Mouse (Mus musculus): ENCODE data around the gene Nav1. TPM values are rescaled to one million over a fixed set of nuclear protein-coding genes. Genes with fewer than 3 reads are reported as not detected.

Gene Nav1
- polyA plus RNA-seq, 2 experiments, result 14.4 to 26.8 TPM

DNA sequence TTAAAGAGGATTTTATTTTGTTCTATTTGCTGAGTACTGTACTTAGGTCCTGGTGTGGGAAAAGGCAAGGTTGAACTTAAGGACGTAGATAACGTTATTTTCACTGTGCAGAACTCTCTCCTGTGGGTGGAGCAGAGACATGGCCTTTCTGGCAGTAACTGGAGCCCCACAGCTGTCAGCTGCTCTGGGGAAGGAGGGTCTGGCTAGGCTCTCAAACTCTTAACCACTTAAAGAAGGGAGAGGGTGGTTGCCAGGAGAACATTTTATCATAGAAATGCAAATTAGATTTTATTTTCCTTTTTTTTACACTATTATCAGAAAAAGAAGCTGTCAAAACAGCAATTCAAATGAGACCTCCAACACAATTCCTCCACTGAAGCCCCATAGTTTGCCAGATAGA lies 171.3 kb downstream of the Nav1 start:
- ATAC-seq (ENCODE audit: low FRiP score, low read depth), result 0 out of 2 replicates have a peak, but pooled peaks have one; percentile 51
- Histone ChIP-seq H3K36me3 (ENCODE audit: control insufficient read depth, insufficient read depth, low read length) (peaks cover 21% of the 10 kb centered on the region), H3K4me3 (replicated peaks; ENCODE audit: low read length) (no peak overlapping the region), H3K9me3 (ENCODE audit: control insufficient read depth, low read length) (no peaks in the 10 kb centered on the region), H3K27me3 (ENCODE audit: control insufficient read depth, insufficient read depth, low read length) (no peaks in the 10 kb centered on the region), H3K4me1 (ENCODE audit: control insufficient read depth, insufficient read depth, low read length) (peaks cover 13% of the 10 kb centered on the region), H3K9ac (ENCODE audit: low read depth, low read length, severe bottlenecking) (no peak overlapping the region), H3K4me2 (replicated peaks; ENCODE audit: low read depth, low read length, severe bottlenecking) (no peak overlapping the region), H3K27ac (replicated peaks; ENCODE audit: low read depth, low read length) (no peak overlapping the region)
- WGBS, result 8% methylated on average over 2 of the region's 2 CpGs
- no peak for TF ChIP-seq POLR2A (IDR thresholded peaks at IDR 0.05; ENCODE audit: borderline replicate concordance, extremely low read depth, insufficient read depth, insufficient read length)
- DNase-seq (ENCODE audit: low spot score), result no peak

- Histone ChIP-seq H3K4me2 (replicated peaks; ENCODE audit: low read depth, low read length, severe bottlenecking) (peak overlapping the region; percentile 65), H3K4me3 (replicated peaks; ENCODE audit: low read length) (peak overlapping the region; percentile 99), H3K27me3 (ENCODE audit: control insufficient read depth, insufficient read depth, low read length) (no peaks in the 10 kb centered on the region), H3K4me1 (ENCODE audit: control insufficient read depth, insufficient read depth, low read length) (peaks cover 26% of the 10 kb centered on the region), H3K27ac (replicated peaks; ENCODE audit: low read depth, low read length) (peak overlapping the region; percentile 87), H3K9ac (ENCODE audit: low read depth, low read length, severe bottlenecking) (peak overlapping the region; percentile 95), H3K36me3 (ENCODE audit: control insufficient read depth, insufficient read depth, low read length) (peaks cover 12% of the 10 kb centered on the region), H3K9me3 (ENCODE audit: control insufficient read depth, low read length) (no peaks in the 10 kb centered on the region)
- no peak for TF ChIP-seq POLR2A (IDR thresholded peaks at IDR 0.05; ENCODE audit: borderline replicate concordance, extremely low read depth, insufficient read depth, insufficient read length)
- WGBS, result 1% methylated on average over 14 of the region's 14 CpGs
- ATAC-seq (ENCODE audit: low FRiP score, low read depth) (peak; percentile 54), DNase-seq (ENCODE audit: low spot score) (no peak)
Measured at GRCm38 (mm10) chr1:135430669-135431017, 176.5 kb downstream of the Nav1 start.

DNA sequence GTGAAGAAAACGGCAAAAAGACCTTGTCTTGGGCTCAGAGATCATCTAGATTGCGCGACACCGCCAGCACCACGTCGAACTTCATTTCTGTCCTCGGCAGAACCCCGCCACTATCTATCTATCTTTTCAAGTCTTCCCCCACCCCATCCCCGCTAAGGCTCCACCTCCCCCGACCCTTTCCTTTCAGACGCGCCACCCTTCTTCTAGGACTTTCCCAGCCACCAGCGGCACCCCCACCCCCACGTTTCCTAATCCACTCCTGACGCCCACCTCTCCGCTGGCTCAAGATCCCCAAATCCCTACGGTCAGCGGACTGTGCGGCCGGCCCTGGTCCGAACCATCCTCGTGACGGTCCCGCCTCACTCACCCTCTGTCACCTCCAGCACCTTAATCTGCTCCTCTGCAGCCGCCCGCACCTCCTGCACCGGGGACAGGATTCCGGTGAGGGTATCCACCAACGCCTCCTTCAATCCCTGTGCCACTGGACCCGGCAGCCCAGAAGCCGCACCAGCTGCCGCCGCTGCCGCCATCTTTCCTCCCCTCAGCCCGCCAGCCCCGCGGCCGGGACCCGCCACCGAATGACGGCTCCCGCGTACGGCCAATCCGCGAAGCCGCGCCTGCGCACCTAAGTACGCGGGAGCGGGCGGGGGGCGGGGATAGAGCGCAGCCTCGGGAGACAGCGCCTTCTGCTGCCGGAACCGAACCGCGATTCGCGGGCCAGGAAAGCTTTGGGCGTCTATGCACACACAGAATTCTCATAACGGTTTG lies 177.0 kb downstream of the Nav1 start, which contains the start of gene Ipo9:
Gene Ipo9 (minus strand): TSS at position 599 of the 768 bp plus-strand sequence.
- peaks cover 21% of the 10 kb centered on the region for H3K4me1 ChIP-seq (ENCODE audit: control insufficient read depth, insufficient read depth, low read length)
- peak within 1 kb of the TSS; percentile 87 for H3K27ac ChIP-seq (replicated peaks; ENCODE audit: low read depth, low read length)
- peak within 1 kb of the TSS; percentile 95 for H3K9ac ChIP-seq (ENCODE audit: low read depth, low read length, severe bottlenecking)
- peaks cover 18% of the 10 kb centered on the region for H3K36me3 ChIP-seq (ENCODE audit: control insufficient read depth, insufficient read depth, low read length)
- H3K4me2 ChIP-seq (replicated peaks; ENCODE audit: low read depth, low read length, severe bottlenecking), result peak within 1 kb of the TSS; percentile 65
- peak within 1 kb of the TSS; percentile 99 for H3K4me3 ChIP-seq (replicated peaks; ENCODE audit: low read length)
- TF ChIP-seq POLR2A (IDR thresholded peaks at IDR 0.05; ENCODE audit: borderline replicate concordance, extremely low read depth, insufficient read depth, insufficient read length), result peak; percentile 54; the same call in 1 of the 2 replicates
- DNase-seq (ENCODE audit: low spot score), result peak; percentile 89
- no peaks in the 10 kb centered on the region for H3K27me3 ChIP-seq (ENCODE audit: control insufficient read depth, insufficient read depth, low read length)
- under 1% methylated on average over 57 of the region's 65 CpGs for WGBS
- ATAC-seq (ENCODE audit: low FRiP score, low read depth), result peak; percentile 93
- H3K9me3 ChIP-seq (ENCODE audit: control insufficient read depth, low read length), result no peaks in the 10 kb centered on the region

DNA sequence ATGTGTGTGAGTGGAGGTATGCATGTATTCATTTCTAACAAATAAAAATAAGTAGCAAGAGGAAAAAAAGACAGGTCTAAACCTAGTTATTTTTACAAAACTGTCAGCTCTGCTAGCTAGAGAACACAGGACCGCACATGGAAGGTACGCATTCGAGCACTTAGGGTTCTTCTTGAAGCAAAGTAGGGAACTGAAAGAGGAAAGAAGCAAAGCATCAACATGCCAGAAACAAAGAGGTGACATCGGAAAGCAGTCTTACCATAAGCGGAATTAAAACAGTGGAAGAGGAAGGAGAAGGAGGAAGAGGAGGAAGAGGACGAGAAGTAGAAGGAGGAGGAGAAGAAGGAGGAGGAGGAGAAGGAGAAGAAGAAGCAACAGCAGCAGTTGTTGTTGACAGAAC lies 179.7 kb downstream of the Nav1 start:
- 93% methylated on average over 6 of the region's 6 CpGs for WGBS
- H3K4me1 ChIP-seq (ENCODE audit: control insufficient read depth, insufficient read depth, low read length), result peaks cover 12% of the 10 kb centered on the region
- no peak for TF ChIP-seq POLR2A (IDR thresholded peaks at IDR 0.05; ENCODE audit: borderline replicate concordance, extremely low read depth, insufficient read depth, insufficient read length)
- peaks cover 43% of the 10 kb centered on the region for H3K36me3 ChIP-seq (ENCODE audit: control insufficient read depth, insufficient read depth, low read length)
- no peak overlapping the region for H3K27ac ChIP-seq (replicated peaks; ENCODE audit: low read depth, low read length)
- no peak overlapping the region for H3K4me2 ChIP-seq (replicated peaks; ENCODE audit: low read depth, low read length, severe bottlenecking)
- no peaks in the 10 kb centered on the region for H3K27me3 ChIP-seq (ENCODE audit: control insufficient read depth, insufficient read depth, low read length)
- H3K4me3 ChIP-seq (replicated peaks; ENCODE audit: low read length), result no peak overlapping the region
- H3K9me3 ChIP-seq (ENCODE audit: control insufficient read depth, low read length), result no peaks in the 10 kb centered on the region
- no peak overlapping the region for H3K9ac ChIP-seq (ENCODE audit: low read depth, low read length, severe bottlenecking)
- DNase-seq (ENCODE audit: low spot score), result no peak
- no peak for ATAC-seq (ENCODE audit: low FRiP score, low read depth)

DNA sequence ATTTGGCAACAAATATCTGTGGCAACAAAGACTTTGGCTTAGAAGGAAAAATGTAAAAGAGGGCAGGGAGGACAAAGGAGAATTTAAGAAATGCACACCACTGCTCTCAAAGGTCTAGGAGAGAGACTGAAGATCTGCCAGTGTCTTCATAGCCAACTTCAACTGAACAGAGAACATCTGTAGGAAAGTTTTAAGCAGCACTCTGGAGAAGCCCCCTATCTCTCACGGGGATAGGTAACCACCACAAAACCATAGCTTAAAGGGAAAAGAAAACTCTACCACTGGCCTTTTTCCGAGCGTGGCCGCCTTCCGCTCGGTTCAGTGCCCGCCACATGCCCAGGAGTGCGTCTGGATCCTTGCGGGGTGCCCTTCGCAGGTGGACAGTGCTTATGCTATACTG lies 180.4 kb downstream of the Nav1 start:
- H3K4me2 ChIP-seq (replicated peaks; ENCODE audit: low read depth, low read length, severe bottlenecking), result no peak overlapping the region
- TF ChIP-seq POLR2A (IDR thresholded peaks at IDR 0.05; ENCODE audit: borderline replicate concordance, extremely low read depth, insufficient read depth, insufficient read length), result no peak
- no peaks in the 10 kb centered on the region for H3K9me3 ChIP-seq (ENCODE audit: control insufficient read depth, low read length)
- no peaks in the 10 kb centered on the region for H3K27me3 ChIP-seq (ENCODE audit: control insufficient read depth, insufficient read depth, low read length)
- no peak overlapping the region for H3K9ac ChIP-seq (ENCODE audit: low read depth, low read length, severe bottlenecking)
- peaks cover 44% of the 10 kb centered on the region for H3K36me3 ChIP-seq (ENCODE audit: control insufficient read depth, insufficient read depth, low read length)
- H3K4me1 ChIP-seq (ENCODE audit: control insufficient read depth, insufficient read depth, low read length), result peaks cover 12% of the 10 kb centered on the region
- H3K27ac ChIP-seq (replicated peaks; ENCODE audit: low read depth, low read length), result no peak overlapping the region
- 95% methylated on average over 10 of the region's 10 CpGs for WGBS
- ATAC-seq (ENCODE audit: low FRiP score, low read depth) (no peak), DNase-seq (ENCODE audit: low spot score) (no peak)
- H3K4me3 ChIP-seq (replicated peaks; ENCODE audit: low read length), result no peak overlapping the region

Data from limb, embryonic 14.5 days (tissue).